ENCODE assay signal across 20 mouse cellular contexts in genomic region chrX:159954430-159954779, GRCm38 (mm10). TPM values are rescaled to one million over a fixed set of nuclear protein-coding genes. Genes with fewer than 3 reads are reported as not detected.
DNase-seq lines count a peak whose midpoint lies in the region; ATAC-seq and TF ChIP-seq lines count a peak whose summit lies in the region.
"Had no signal": no experiment of that assay in that cellular context is flagged by ENCODE, and none has a peak within 500 bp of the region (broad histone marks: within the 10 kb centered on the region; RNA-seq: fewer than 3 reads in every experiment).

No protein-coding gene starts in this region.

- H3K4me3 ChIP-seq in forebrain, embryonic 15.5 days, result no peak overlapping the region
- no peak overlapping the region for H3K4me3 ChIP-seq in forebrain, embryonic 10.5 days
- no peak overlapping the region for H3K4me3 ChIP-seq in cerebellum, adult 2 months (replicated peaks; ENCODE audit: insufficient read depth, low read depth, low read length)
- H3K4me3 ChIP-seq: heart, adult 2 months; intestine, embryonic 15.5 days; kidney, embryonic 15.5 days; limb, embryonic 12.5 days; neural tube, embryonic 15.5 days had no signal

- ATAC-seq in forebrain, embryonic 15.5 days (replicated peaks), result peak; percentile 55; the same call in 1 of the 2 replicates
- ATAC-seq: intestine, embryonic 15.5 days; lung, postnatal 0 days had no signal

- DNase-seq in forebrain, embryonic 10.5 days (ENCODE audit: extremely low spot score, low spot score), result no peak
- peak; percentile 82 for DNase-seq in left cerebral cortex, postnatal 4 days
- no peak for DNase-seq in left cerebral cortex, adult 8-10 months (ENCODE audit: low spot score in 2 of 2)
- DNase-seq in cerebellum, adult 2 months, result peak; percentile 63 to 80
- DNase-seq in fibroblast of lung, adult 2 months (ENCODE audit: low read depth), result peak; percentile 21
- DNase-seq in spleen, postnatal 36 days (ENCODE audit: low spot score in 2 of 2), result no peak
- no peak for DNase-seq in layer of hippocampus, postnatal 14 days (ENCODE audit: low spot score in 2 of 2)
- DNase-seq: B cell, adult 2 months; heart, adult 2 months; heart, postnatal 14 days; right cerebral cortex, adult 18-20 months; thymus, postnatal 14 days had no signal

- 0 out of 2 replicates have a peak overlapping the region, but pooled peaks have one; percentile 11 for H3K27ac ChIP-seq in forebrain, embryonic 15.5 days (replicated peaks)
- no peak overlapping the region for H3K27ac ChIP-seq in forebrain, embryonic 10.5 days
- H3K27ac ChIP-seq in cerebellum, adult 2 months (ENCODE audit: insufficient read depth, low read length), result no peak overlapping the region
- H3K27ac ChIP-seq: heart, adult 2 months; intestine, embryonic 15.5 days; kidney, embryonic 15.5 days; limb, embryonic 12.5 days; liver, embryonic 14.5 days; neural tube, embryonic 15.5 days; stomach, postnatal 0 days had no signal

- no peaks in the 10 kb centered on the region for H3K4me1 ChIP-seq in forebrain, embryonic 15.5 days
- no peaks in the 10 kb centered on the region for H3K4me1 ChIP-seq in forebrain, embryonic 10.5 days
- H3K4me1 ChIP-seq in cerebellum, adult 2 months (ENCODE audit: control insufficient read depth, insufficient read depth, low read length), result peaks cover 8% of the 10 kb centered on the region
- H3K4me1 ChIP-seq: intestine, embryonic 15.5 days; kidney, embryonic 15.5 days; neural tube, embryonic 15.5 days had no signal

- TF ChIP-seq POLR2A in cerebellum, adult 2 months (IDR thresholded peaks at IDR 0.05; ENCODE audit: borderline replicate concordance, insufficient read depth, low read length), result no peak

- H3K36me3 ChIP-seq in forebrain, embryonic 15.5 days, result no peaks in the 10 kb centered on the region
- no peaks in the 10 kb centered on the region for H3K36me3 ChIP-seq in forebrain, embryonic 10.5 days (replicated peaks)
- H3K36me3 ChIP-seq: intestine, embryonic 15.5 days; kidney, embryonic 15.5 days; limb, embryonic 12.5 days; neural tube, embryonic 15.5 days had no signal

- TF ChIP-seq CTCF in cerebellum, adult 2 months (IDR thresholded peaks at IDR 0.05; ENCODE audit: borderline replicate concordance, insufficient read depth, low read depth, low read length), result no peak

- no peaks in the 10 kb centered on the region for H3K27me3 ChIP-seq in forebrain, embryonic 15.5 days
- H3K27me3 ChIP-seq in forebrain, embryonic 10.5 days (ENCODE audit: poor library complexity, severe bottlenecking), result peaks cover 100% of the 10 kb centered on the region
- H3K27me3 ChIP-seq in cerebellum, adult 2 months (ENCODE audit: control insufficient read depth, insufficient read depth, low read length), result no peaks in the 10 kb centered on the region; the same call in 1 of the 2 replicates
- H3K27me3 ChIP-seq: intestine, embryonic 15.5 days had no signal

- H3K9ac ChIP-seq in forebrain, embryonic 15.5 days (replicated peaks), result no peak overlapping the region
- H3K9ac ChIP-seq: intestine, embryonic 15.5 days; kidney, embryonic 15.5 days; limb, embryonic 12.5 days; liver, embryonic 14.5 days; neural tube, embryonic 15.5 days had no signal

- WGBS in forebrain, embryonic 15.5 days, result 59% methylated on average over 4 of the region's 4 CpGs
- WGBS in forebrain, embryonic 10.5 days, result 90% methylated on average over 4 of the region's 4 CpGs
- WGBS in cerebellum, adult 2 months, result 4% methylated on average over 4 of the region's 4 CpGs

- H3K9me3 ChIP-seq in forebrain, embryonic 15.5 days, result no peaks in the 10 kb centered on the region
- H3K9me3 ChIP-seq in forebrain, embryonic 10.5 days, result no peaks in the 10 kb centered on the region
- H3K9me3 ChIP-seq: intestine, embryonic 15.5 days; kidney, embryonic 15.5 days; limb, embryonic 12.5 days; neural tube, embryonic 15.5 days had no signal

- H3K4me2 ChIP-seq in forebrain, embryonic 15.5 days (replicated peaks), result no peak overlapping the region
- H3K4me2 ChIP-seq: intestine, embryonic 15.5 days; kidney, embryonic 15.5 days; limb, embryonic 12.5 days; neural tube, embryonic 15.5 days had no signal

- intact Hi-C loops in left cerebral cortex, postnatal 4 days (cut with DNase I), result no loop called here

RNA-seq across cellular contexts. Expression of gene Map3k15, which starts 33.8 kb away (rescaled TPM):
- polyA plus RNA-seq in forebrain, embryonic 15.5 days (2015; fragmentation: Nextera tagmentation; extraction: Ambion mirVana), result 0.13 and 0.15 TPM in 2 replicates
- polyA plus RNA-seq in forebrain, embryonic 10.5 days (2016; fragmentation: Nextera tagmentation; extraction: Ambion mirVana), result 0.14 and 0.39 TPM in 2 replicates
- total RNA-seq in left cerebral cortex, postnatal 4 days (2021), result 1 to 10 TPM; 1.4 to 2.0 TPM
- 1 to 10 TPM in 3 of 4 experiments, under 1 TPM in 1; 0.87 to 1.6 (median 1.2) TPM for total RNA-seq in left cerebral cortex, adult 8-10 months (2022)
- polyA plus RNA-seq in cerebellum, adult 2 months (2012; rRNA removed), result 0.41 and 0.57 TPM in 2 replicates
- 1 to 10 TPM; 1.0 to 1.4 TPM for total RNA-seq in layer of hippocampus, postnatal 14 days (2021)

Comparison
In these comparisons a context has a peak if more than half of its experiments do, and no peak if none do; other contexts are left out.
1. DNase-seq: peak in left cerebral cortex, postnatal 4 days (single experiment), cerebellum, adult 2 months (2 of 2) and fibroblast of lung, adult 2 months (single experiment); none in forebrain, embryonic 10.5 days (single experiment), left cerebral cortex, adult 8-10 months (0 of 2), spleen, postnatal 36 days (0 of 2) and layer of hippocampus, postnatal 14 days (0 of 2).